Mouse (Mus musculus): Measurements from ENCODE around the gene Tst. TPM values are rescaled to one million over a fixed set of nuclear protein-coding genes. Genes with fewer than 3 reads are reported as not detected.

Gene Tst
- polyA plus RNA-seq, 1 experiment from 2014 or later: 10.4 TPM

GRCm38 (mm10) chr15:78374204-78374603 lies 31.5 kb downstream of the Tst start:
- H3K9me3 ChIP-seq (ENCODE audit: control insufficient read depth, low read length): no peaks in the 10 kb centered on the region
- ATAC-seq (replicated peaks; ENCODE audit: low FRiP score) (no peak), DNase-seq (ENCODE audit: low spot score) (no peak)
- no peak overlapping the region for H3K9ac ChIP-seq (ENCODE audit: low read length)
- H3K27ac ChIP-seq (ENCODE audit: low read depth, low read length): no peak overlapping the region
- no peaks in the 10 kb centered on the region for H3K4me1 ChIP-seq (replicated peaks; ENCODE audit: control insufficient read depth, insufficient read depth, low read length)
- no peaks in the 10 kb centered on the region for H3K27me3 ChIP-seq (ENCODE audit: control insufficient read depth, insufficient read depth, low read length)
- no peak overlapping the region for H3K4me2 ChIP-seq (ENCODE audit: low read depth, low read length, severe bottlenecking)
- no peaks in the 10 kb centered on the region for H3K36me3 ChIP-seq (ENCODE audit: control insufficient read depth, insufficient read depth, low read length)
- WGBS: 84% methylated on average over 3 of the region's 3 CpGs
- no peak overlapping the region for H3K4me3 ChIP-seq (ENCODE audit: low read depth, low read length)

GRCm38 (mm10) chr15:78372796-78373195 lies 32.9 kb downstream of the Tst start:
- no peak for ATAC-seq (replicated peaks; ENCODE audit: low FRiP score)
- Histone ChIP-seq H3K36me3 (ENCODE audit: control insufficient read depth, insufficient read depth, low read length) (no peaks in the 10 kb centered on the region), H3K27me3 (ENCODE audit: control insufficient read depth, insufficient read depth, low read length) (peaks cover 6% of the 10 kb centered on the region), H3K27ac (ENCODE audit: low read depth, low read length) (no peak overlapping the region), H3K4me2 (ENCODE audit: low read depth, low read length, severe bottlenecking) (no peak overlapping the region), H3K9ac (ENCODE audit: low read length) (no peak overlapping the region), H3K9me3 (ENCODE audit: control insufficient read depth, low read length) (no peaks in the 10 kb centered on the region), H3K4me3 (ENCODE audit: low read depth, low read length) (no peak overlapping the region), H3K4me1 (replicated peaks; ENCODE audit: control insufficient read depth, insufficient read depth, low read length) (no peaks in the 10 kb centered on the region)
- no peak for DNase-seq (ENCODE audit: low spot score)
- whole genome bisulfite sequencing: 83% methylated on average over 3 of the region's 3 CpGs

GRCm38 (mm10) chr15:78369641-78370040 lies 36.1 kb downstream of the Tst start:
- Histone ChIP-seq H3K9ac (ENCODE audit: low read length) (no peak overlapping the region), H3K27me3 (ENCODE audit: control insufficient read depth, insufficient read depth, low read length) (peaks cover 6% of the 10 kb centered on the region), H3K4me2 (ENCODE audit: low read depth, low read length, severe bottlenecking) (no peak overlapping the region), H3K27ac (ENCODE audit: low read depth, low read length) (no peak overlapping the region), H3K4me3 (ENCODE audit: low read depth, low read length) (no peak overlapping the region), H3K4me1 (replicated peaks; ENCODE audit: control insufficient read depth, insufficient read depth, low read length) (no peaks in the 10 kb centered on the region), H3K9me3 (ENCODE audit: control insufficient read depth, low read length) (no peaks in the 10 kb centered on the region), H3K36me3 (ENCODE audit: control insufficient read depth, insufficient read depth, low read length) (no peaks in the 10 kb centered on the region)
- 23% methylated on average over 1 of the region's 1 CpGs for WGBS
- ATAC-seq (replicated peaks; ENCODE audit: low FRiP score) (no peak), DNase-seq (ENCODE audit: low spot score) (no peak)

- WGBS: 11% methylated on average over 8 of the region's 8 CpGs
- ATAC-seq (replicated peaks; ENCODE audit: low FRiP score): no peak
Observed at GRCm38 (mm10) chr15:78368926-78369346, 36.8 kb downstream of the Tst start.

GRCm38 (mm10) chr15:78367811-78368210 lies 37.9 kb downstream of the Tst start:
- Histone ChIP-seq H3K4me3 (ENCODE audit: low read depth, low read length) (no peak overlapping the region), H3K9ac (ENCODE audit: low read length) (no peak overlapping the region), H3K36me3 (ENCODE audit: control insufficient read depth, insufficient read depth, low read length) (no peaks in the 10 kb centered on the region), H3K9me3 (ENCODE audit: control insufficient read depth, low read length) (no peaks in the 10 kb centered on the region), H3K4me1 (replicated peaks; ENCODE audit: control insufficient read depth, insufficient read depth, low read length) (no peaks in the 10 kb centered on the region), H3K27ac (ENCODE audit: low read depth, low read length) (no peak overlapping the region), H3K4me2 (ENCODE audit: low read depth, low read length, severe bottlenecking) (no peak overlapping the region), H3K27me3 (ENCODE audit: control insufficient read depth, insufficient read depth, low read length) (peaks cover 6% of the 10 kb centered on the region)
- 82% methylated on average over 3 of the region's 3 CpGs for WGBS
- DNase-seq (ENCODE audit: low spot score): no peak
- ATAC-seq (replicated peaks; ENCODE audit: low FRiP score): no peak

More at GRCm38 (mm10) chr15:78368926-78369346, 36.8 kb downstream of the Tst start:
- Histone ChIP-seq H3K4me1 (replicated peaks; ENCODE audit: control insufficient read depth, insufficient read depth, low read length) (no peaks in the 10 kb centered on the region), H3K4me2 (ENCODE audit: low read depth, low read length, severe bottlenecking) (no peak overlapping the region), H3K27ac (ENCODE audit: low read depth, low read length) (no peak overlapping the region), H3K9me3 (ENCODE audit: control insufficient read depth, low read length) (no peaks in the 10 kb centered on the region), H3K9ac (ENCODE audit: low read length) (no peak overlapping the region), H3K36me3 (ENCODE audit: control insufficient read depth, insufficient read depth, low read length) (no peaks in the 10 kb centered on the region), H3K27me3 (ENCODE audit: control insufficient read depth, insufficient read depth, low read length) (peaks cover 6% of the 10 kb centered on the region), H3K4me3 (ENCODE audit: low read depth, low read length) (no peak overlapping the region)
- peak; percentile 76 for DNase-seq (ENCODE audit: low spot score)

- H3K27ac ChIP-seq (ENCODE audit: low read depth, low read length): no peak overlapping the region
- H3K9me3 ChIP-seq (ENCODE audit: control insufficient read depth, low read length): no peaks in the 10 kb centered on the region
- no peak for ATAC-seq (replicated peaks; ENCODE audit: low FRiP score)
- no peaks in the 10 kb centered on the region for H3K4me1 ChIP-seq (replicated peaks; ENCODE audit: control insufficient read depth, insufficient read depth, low read length)
- no peak overlapping the region for H3K4me2 ChIP-seq (ENCODE audit: low read depth, low read length, severe bottlenecking)
- peaks cover 6% of the 10 kb centered on the region for H3K27me3 ChIP-seq (ENCODE audit: control insufficient read depth, insufficient read depth, low read length)
- no peak for DNase-seq (ENCODE audit: low spot score)
- 84% methylated on average over 8 of the region's 8 CpGs for WGBS
- H3K9ac ChIP-seq (ENCODE audit: low read length): no peak overlapping the region
- no peak overlapping the region for H3K4me3 ChIP-seq (ENCODE audit: low read depth, low read length)
- no peaks in the 10 kb centered on the region for H3K36me3 ChIP-seq (ENCODE audit: control insufficient read depth, insufficient read depth, low read length)
Observed at GRCm38 (mm10) chr15:78366875-78367274, 38.8 kb downstream of the Tst start.

GRCm38 (mm10) chr15:78365916-78366315 lies 39.8 kb downstream of the Tst start:
- Histone ChIP-seq H3K4me1 (replicated peaks; ENCODE audit: control insufficient read depth, insufficient read depth, low read length) (no peaks in the 10 kb centered on the region), H3K4me3 (ENCODE audit: low read depth, low read length) (no peak overlapping the region), H3K27ac (ENCODE audit: low read depth, low read length) (no peak overlapping the region), H3K9ac (ENCODE audit: low read length) (no peak overlapping the region), H3K36me3 (ENCODE audit: control insufficient read depth, insufficient read depth, low read length) (no peaks in the 10 kb centered on the region), H3K4me2 (ENCODE audit: low read depth, low read length, severe bottlenecking) (no peak overlapping the region), H3K27me3 (ENCODE audit: control insufficient read depth, insufficient read depth, low read length) (peaks cover 6% of the 10 kb centered on the region), H3K9me3 (ENCODE audit: control insufficient read depth, low read length) (no peaks in the 10 kb centered on the region)
- 80% methylated on average over 2 of the region's 2 CpGs for WGBS
- no peak for ATAC-seq (replicated peaks; ENCODE audit: low FRiP score)
- DNase-seq (ENCODE audit: low spot score): no peak

- H3K9me3 ChIP-seq (ENCODE audit: control insufficient read depth, low read length): no peaks in the 10 kb centered on the region
- H3K4me2 ChIP-seq (ENCODE audit: low read depth, low read length, severe bottlenecking): no peak overlapping the region
- WGBS: 86% methylated on average over 5 of the region's 5 CpGs
- H3K27ac ChIP-seq (ENCODE audit: low read depth, low read length): no peak overlapping the region
- ATAC-seq (replicated peaks; ENCODE audit: low FRiP score) (no peak), DNase-seq (ENCODE audit: low spot score) (no peak)
- no peaks in the 10 kb centered on the region for H3K36me3 ChIP-seq (ENCODE audit: control insufficient read depth, insufficient read depth, low read length)
- no peak overlapping the region for H3K4me3 ChIP-seq (ENCODE audit: low read depth, low read length)
- no peak overlapping the region for H3K9ac ChIP-seq (ENCODE audit: low read length)
- H3K27me3 ChIP-seq (ENCODE audit: control insufficient read depth, insufficient read depth, low read length): no peaks in the 10 kb centered on the region
- no peaks in the 10 kb centered on the region for H3K4me1 ChIP-seq (replicated peaks; ENCODE audit: control insufficient read depth, insufficient read depth, low read length)
Observed at GRCm38 (mm10) chr15:78355548-78355947, 50.2 kb downstream of the Tst start.

GRCm38 (mm10) chr15:78354958-78355357 lies 50.7 kb downstream of the Tst start:
- no peaks in the 10 kb centered on the region for H3K36me3 ChIP-seq (ENCODE audit: control insufficient read depth, insufficient read depth, low read length)
- H3K9me3 ChIP-seq (ENCODE audit: control insufficient read depth, low read length): no peaks in the 10 kb centered on the region
- 0% methylated on average over 1 of the region's 1 CpGs for WGBS
- H3K4me2 ChIP-seq (ENCODE audit: low read depth, low read length, severe bottlenecking): no peak overlapping the region
- H3K9ac ChIP-seq (ENCODE audit: low read length): no peak overlapping the region
- no peak overlapping the region for H3K4me3 ChIP-seq (ENCODE audit: low read depth, low read length)
- ATAC-seq (replicated peaks; ENCODE audit: low FRiP score): no peak
- H3K4me1 ChIP-seq (replicated peaks; ENCODE audit: control insufficient read depth, insufficient read depth, low read length): no peaks in the 10 kb centered on the region
- no peaks in the 10 kb centered on the region for H3K27me3 ChIP-seq (ENCODE audit: control insufficient read depth, insufficient read depth, low read length)
- DNase-seq (ENCODE audit: low spot score): no peak
- no peak overlapping the region for H3K27ac ChIP-seq (ENCODE audit: low read depth, low read length)

Data from forebrain, embryonic 11.5 days (tissue).